8 mouse cellular contexts compared by ENCODE assay signal in the genomic region with DNA sequence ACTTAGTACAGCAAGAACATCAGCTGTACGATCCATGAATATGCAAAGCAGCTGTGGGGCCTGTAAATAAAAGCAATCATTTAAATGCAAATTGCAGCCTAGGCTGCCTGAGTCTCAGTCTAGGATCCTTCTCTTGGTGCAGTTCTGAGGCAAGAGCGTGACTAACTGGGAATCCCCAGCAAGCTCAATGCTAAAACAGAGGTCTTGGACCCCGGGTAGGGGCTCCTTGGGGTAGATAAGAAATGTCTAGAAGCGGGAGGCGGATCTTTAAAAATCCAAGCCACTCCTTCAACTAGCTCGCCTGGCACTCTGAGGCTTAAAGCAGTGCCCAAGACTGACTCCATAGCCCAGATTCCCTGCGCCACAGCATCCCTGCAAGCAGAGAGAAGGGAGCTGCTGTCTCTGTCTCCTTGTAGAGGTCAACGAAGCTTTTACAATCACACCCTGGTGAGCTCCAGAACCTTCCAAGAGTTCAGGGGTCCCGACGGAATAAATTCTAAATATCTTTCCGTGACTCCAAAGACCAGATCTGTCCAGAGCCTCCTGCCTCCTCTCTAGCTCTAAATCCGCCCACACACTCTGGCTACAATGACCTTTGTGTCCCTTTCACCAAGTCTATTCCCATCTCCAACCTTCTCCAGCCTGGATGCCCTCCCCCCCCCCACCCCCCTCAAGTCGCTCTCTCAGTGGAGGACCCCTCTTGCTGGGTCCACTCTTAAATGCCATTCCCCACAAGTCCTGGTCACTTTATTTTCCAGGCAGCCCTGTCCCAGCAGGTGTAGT. TPM values are rescaled to one million over a fixed set of nuclear protein-coding genes. Genes with fewer than 3 reads are reported as not detected.
DNase-seq lines count a peak whose midpoint lies in the region; ATAC-seq and TF ChIP-seq lines count a peak whose summit lies in the region.

No protein-coding gene starts in this region.

- WGBS in forebrain, postnatal 0 days: 13% methylated on average over 13 of the region's 13 CpGs
- WGBS in midbrain, postnatal 0 days: 18% methylated on average over 13 of the region's 13 CpGs

- H3K4me2 ChIP-seq in forebrain, postnatal 0 days (ENCODE audit: low read depth): peak overlapping the region; percentile 69
- peak overlapping the region; percentile 94 for H3K4me2 ChIP-seq in midbrain, postnatal 0 days (ENCODE audit: low read depth, low read length, poor library complexity, severe bottlenecking)

- peak overlapping the region; percentile 35 for H3K9ac ChIP-seq in forebrain, postnatal 0 days
- H3K9ac ChIP-seq in midbrain, postnatal 0 days (replicated peaks; ENCODE audit: low read length, poor library complexity, severe bottlenecking): no peak overlapping the region

- DNase-seq in kidney, adult 9 months: peak; percentile 9
- no peak for DNase-seq in kidney, postnatal 10 days
- DNase-seq in brain, adult 2 months (ENCODE audit: low read depth, low spot score): peak; percentile 68
- peak; percentile 52 for DNase-seq in forebrain, postnatal 0 days
- peak; percentile 54 for DNase-seq in midbrain, postnatal 0 days (ENCODE audit: low spot score)
- no peak for DNase-seq in adrenal gland, postnatal 10 days
- no peak for DNase-seq in thymus, postnatal 14 days

- peaks cover 46% of the 10 kb centered on the region for H3K4me1 ChIP-seq in forebrain, postnatal 0 days (ENCODE audit: insufficient read depth)
- peaks cover 14% of the 10 kb centered on the region; the same call in 1 of the 2 replicates for H3K4me1 ChIP-seq in midbrain, postnatal 0 days (ENCODE audit: insufficient read depth, low read length)

- H3K9me3 ChIP-seq in forebrain, postnatal 0 days (ENCODE audit: low read length): no peaks in the 10 kb centered on the region
- H3K9me3 ChIP-seq in midbrain, postnatal 0 days (ENCODE audit: low read length): no peaks in the 10 kb centered on the region

- H3K27ac ChIP-seq in forebrain, postnatal 0 days (ENCODE audit: low read depth, low read length): peak overlapping the region; percentile 74
- H3K27ac ChIP-seq in midbrain, postnatal 0 days (ENCODE audit: low read depth, low read length): peak overlapping the region; percentile 27

- TF ChIP-seq CTCF in forebrain, postnatal 0 days (IDR thresholded peaks at IDR 0.05; ENCODE audit: low read depth): no peak
- no peak for TF ChIP-seq CTCF in midbrain, postnatal 0 days (IDR thresholded peaks at IDR 0.05)

- H3K36me3 ChIP-seq in forebrain, postnatal 0 days (ENCODE audit: insufficient read depth): no peaks in the 10 kb centered on the region
- no peaks in the 10 kb centered on the region for H3K36me3 ChIP-seq in midbrain, postnatal 0 days (ENCODE audit: insufficient read depth, low read length)

- H3K27me3 ChIP-seq in forebrain, postnatal 0 days (ENCODE audit: insufficient read depth, low read length): no peaks in the 10 kb centered on the region
- no peaks in the 10 kb centered on the region for H3K27me3 ChIP-seq in midbrain, postnatal 0 days (ENCODE audit: insufficient read depth, low read length)

- peak; percentile 17; the same call in 1 of the 2 replicates for ATAC-seq in forebrain, postnatal 0 days
- ATAC-seq in midbrain, postnatal 0 days (ENCODE audit: low FRiP score): no peak
- no peak for ATAC-seq in erythroid progenitor cell, adult 5-6 weeks (replicated peaks; ENCODE audit: low FRiP score, poor library complexity, severe bottlenecking)

- H3K4me3 ChIP-seq in forebrain, postnatal 0 days (ENCODE audit: low read depth, low read length): peak overlapping the region; percentile 49
- peak overlapping the region; percentile 58; the same call in 1 of the 2 replicates for H3K4me3 ChIP-seq in midbrain, postnatal 0 days (ENCODE audit: low read depth, low read length)

RNA-seq across cellular contexts. Expression of gene Gprc5b, which starts 2.2 kb away (rescaled TPM):
- 18.7 and 34.0 TPM in 2 replicates for total RNA-seq in forebrain, postnatal 0 days (2014; rRNA removed)
- 6.7 and 6.9 TPM in 2 replicates for polyA plus RNA-seq in forebrain, postnatal 0 days (2015; fragmentation: Nextera tagmentation; extraction: Ambion mirVana)
- total RNA-seq in midbrain, postnatal 0 days (2014; rRNA removed): 19.9 and 30.1 TPM in 2 replicates
- 6.1 and 6.6 TPM in 2 replicates for polyA plus RNA-seq in midbrain, postnatal 0 days (2015; fragmentation: Nextera tagmentation; extraction: Ambion mirVana)
- 10 to 100 TPM; 67.5 to 67.8 TPM for total RNA-seq in adrenal gland, postnatal 10 days (2021)
- total RNA-seq in erythroid progenitor cell, adult 5-6 weeks (2015; ENCODE audit: low replicate concordance): not detected in 2 replicates
- 0.08 TPM in 1 of 2 replicates, not detected in the other for total RNA-seq in erythroid progenitor cell, adult 5-6 weeks (2017; ENCODE audit: low replicate concordance)

Comparison
In these comparisons a context has a peak if more than half of its experiments do, and no peak if none do; other contexts are left out.
1. DNase-seq: peak in kidney, adult 9 months (single experiment), brain, adult 2 months (single experiment), forebrain, postnatal 0 days (single experiment) and midbrain, postnatal 0 days (single experiment); none in kidney, postnatal 10 days (single experiment), adrenal gland, postnatal 10 days (single experiment) and thymus, postnatal 14 days (single experiment).
2. RNA of gene Gprc5b, which starts 2.2 kb away (total RNA-seq): 67.5 to 67.8 TPM in adrenal gland, postnatal 10 days, 18.7 to 34.0 TPM in forebrain, postnatal 0 days and 19.9 to 30.1 TPM in midbrain, postnatal 0 days; 0.08 TPM in erythroid progenitor cell, adult 5-6 weeks; every median in the first group is over 10 times any median in the second.